Mouse (Mus musculus) E14TG2a.4 (cell line): ENCODE results near the gene Ube4b.

Experiments used
- H3K27me3 ChIP-seq: 2 replicates; pipeline ENCODE4 v1.6.1; 2014; ENCODE audit warnings: low read length, control low read depth; ENCODE audit not compliant: insufficient read depth
- H3K36me3 ChIP-seq: 2 replicates; pipeline ENCODE4 v1.6.1; 2014; ENCODE audit warnings: low read length, control low read depth; ENCODE audit not compliant: insufficient read depth
- H3K4me1 ChIP-seq: replicated peaks from 2 replicates; pipeline ENCODE4 v1.6.1; 2014; ENCODE audit warnings: low read depth, low read length, control low read depth
- H3K4me3 ChIP-seq: replicated peaks from 2 replicates; pipeline ENCODE4 v1.5.1; 2014; ENCODE audit warnings: mild to moderate bottlenecking, low read length
- H3K9me3 ChIP-seq: 2 replicates; pipeline ENCODE4 v1.6.1; 2014; ENCODE audit warnings: low read length, control low read depth
- CTCF ChIP-seq: conservative IDR thresholded peaks from 2 replicates; pipeline ENCODE4 v1.5.1; 2014; ENCODE audit warnings: low read length
- NANOG ChIP-seq: IDR thresholded peaks from 2 replicates; pipeline ENCODE4 v1.6.1; 2014; ENCODE audit warnings: borderline replicate concordance, low read length, mixed read lengths
- POU5F1 ChIP-seq: IDR thresholded peaks from 2 replicates; pipeline ENCODE4 v1.6.1; 2014; ENCODE audit warnings: low read length, borderline replicate concordance

Gene Ube4b

DNA sequence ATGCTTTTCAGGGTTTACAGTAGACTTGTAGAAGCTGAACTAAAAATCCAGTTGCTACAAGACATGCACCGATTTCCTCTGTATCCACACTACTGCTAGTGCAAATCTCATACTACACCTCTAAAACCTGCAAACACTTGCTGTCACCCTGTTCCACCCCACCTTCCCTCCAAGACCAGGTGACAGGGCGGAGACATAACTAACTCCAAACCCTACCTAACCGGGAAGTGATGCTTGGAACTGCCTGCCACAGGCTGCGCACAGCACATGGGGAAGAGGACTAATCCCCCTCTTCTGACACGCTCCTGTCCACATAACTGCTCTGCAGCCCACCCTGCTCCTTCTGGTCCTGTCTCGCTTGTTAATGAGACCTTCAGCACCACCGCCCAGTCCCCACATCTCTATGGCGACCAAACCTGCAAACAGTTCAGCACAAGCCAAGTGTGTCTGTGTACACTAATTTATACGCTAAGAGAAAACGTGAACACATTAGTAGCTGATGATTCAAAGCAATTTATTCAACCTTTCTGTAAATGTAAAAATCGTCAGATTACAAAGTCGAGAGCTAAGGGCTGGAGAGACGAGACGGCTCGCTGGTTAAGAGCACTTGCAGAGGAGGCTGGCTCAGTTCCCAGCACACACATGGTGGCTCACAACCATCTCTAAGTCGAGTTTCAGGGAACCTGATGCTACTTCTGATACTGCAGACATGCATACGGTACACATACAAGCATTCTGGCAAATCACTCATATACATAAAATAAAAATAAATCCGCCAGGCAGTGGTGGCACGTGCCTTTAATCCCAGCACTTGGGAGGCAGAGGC lies 21.7 kb downstream of the Ube4b start:
- no peak for TF ChIP-seq NANOG
- TF ChIP-seq POU5F1: no peak
- TF ChIP-seq CTCF: no peak

DNA sequence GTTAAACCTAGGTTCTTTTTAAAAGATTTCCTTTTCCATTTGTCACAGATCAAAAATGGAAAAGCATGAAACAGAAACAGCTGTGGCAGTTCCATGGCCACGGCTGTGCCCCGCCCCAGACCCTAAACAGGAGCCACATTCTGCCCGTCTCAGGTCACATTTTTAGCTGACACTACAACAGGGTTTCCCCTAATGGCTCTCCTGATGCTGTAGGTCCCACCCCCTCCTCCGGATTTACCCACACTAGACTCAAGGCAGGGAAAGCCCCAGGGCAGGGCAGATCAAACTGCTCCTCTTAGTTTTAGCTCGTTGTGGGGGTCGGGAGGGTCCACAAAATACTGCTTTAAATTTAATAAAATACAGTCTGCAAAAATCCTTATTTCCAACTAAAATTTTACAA lies 23.5 kb downstream of the Ube4b start:
- no peaks in the 10 kb centered on the region for H3K9me3 ChIP-seq
- TF ChIP-seq CTCF (no peak), NANOG (no peak), POU5F1 (no peak)
- H3K27me3 ChIP-seq: no peaks in the 10 kb centered on the region
- H3K4me3 ChIP-seq: no peak overlapping the region
- H3K4me1 ChIP-seq: peaks cover 89% of the 10 kb centered on the region
- peaks cover 44% of the 10 kb centered on the region for H3K36me3 ChIP-seq

More for the DNA sequence above, 21.7 kb downstream of the Ube4b start:
- Histone ChIP-seq H3K36me3 (peaks cover 30% of the 10 kb centered on the region), H3K4me1 (peaks cover 87% of the 10 kb centered on the region), H3K27me3 (no peaks in the 10 kb centered on the region), H3K4me3 (0 out of 2 replicates have a peak overlapping the region, but pooled peaks have one; percentile 20), H3K9me3 (no peaks in the 10 kb centered on the region)

DNA sequence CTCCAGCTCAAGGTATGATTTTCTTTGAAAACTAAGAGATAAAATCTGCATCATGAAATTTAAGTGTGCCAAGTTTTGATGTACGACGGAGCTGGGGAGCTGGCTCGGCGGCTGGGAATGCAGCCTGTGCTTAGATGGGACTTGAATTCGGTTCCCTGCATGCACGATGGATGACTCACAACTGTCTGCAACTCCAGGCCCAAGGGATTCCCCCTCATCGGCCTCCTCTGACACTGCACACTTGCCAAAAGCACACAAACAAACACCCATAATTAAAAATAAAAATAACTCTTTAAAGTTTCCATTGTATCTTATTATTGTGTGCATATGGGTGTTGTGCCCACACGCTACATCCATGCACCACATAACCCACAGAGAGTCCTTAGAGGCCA lies 25.0 kb downstream of the Ube4b start:
- H3K4me3 ChIP-seq: no peak overlapping the region
- TF ChIP-seq NANOG (no peak), CTCF (no peak), POU5F1 (no peak)
- peaks cover 89% of the 10 kb centered on the region for H3K4me1 ChIP-seq
- H3K27me3 ChIP-seq: no peaks in the 10 kb centered on the region
- H3K36me3 ChIP-seq: peaks cover 51% of the 10 kb centered on the region
- no peaks in the 10 kb centered on the region for H3K9me3 ChIP-seq

DNA sequence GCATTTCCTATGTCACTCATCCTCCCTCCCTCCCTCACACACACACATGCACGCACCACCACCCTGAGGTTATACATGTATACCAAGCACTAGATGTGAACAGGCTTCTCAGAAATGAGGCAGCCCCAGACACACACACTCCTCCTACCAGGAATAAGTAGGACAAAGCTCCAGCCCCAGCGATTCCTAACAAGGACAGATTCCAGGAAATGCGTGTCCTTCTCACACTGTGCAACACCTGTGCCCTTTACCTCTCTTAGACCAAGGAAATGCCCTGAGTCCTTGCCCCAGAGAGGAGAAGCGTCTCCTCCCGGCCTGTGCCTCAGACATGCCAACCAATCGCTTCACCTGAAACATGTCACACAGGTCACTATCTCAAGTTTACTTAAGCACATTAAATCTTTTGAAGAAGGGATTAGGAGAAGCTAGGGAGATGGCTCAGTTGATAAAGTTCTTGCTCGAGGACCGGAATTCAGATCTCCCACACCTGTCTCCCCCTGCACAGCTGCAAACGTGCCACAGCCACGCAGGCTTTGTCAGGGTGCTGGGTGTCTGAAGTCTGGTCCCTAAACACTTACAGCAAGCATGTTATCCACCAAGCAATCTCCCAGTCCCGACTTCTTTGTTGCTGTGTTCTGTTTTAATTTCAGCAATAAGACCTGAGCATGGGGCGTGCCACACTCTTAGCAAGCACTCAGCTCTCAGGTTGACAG lies 25.5 kb downstream of the Ube4b start:
- Histone ChIP-seq H3K4me1 (peaks cover 87% of the 10 kb centered on the region), H3K36me3 (peaks cover 52% of the 10 kb centered on the region), H3K27me3 (no peaks in the 10 kb centered on the region), H3K9me3 (no peaks in the 10 kb centered on the region), H3K4me3 (no peak overlapping the region)
- TF ChIP-seq NANOG: no peak

DNA sequence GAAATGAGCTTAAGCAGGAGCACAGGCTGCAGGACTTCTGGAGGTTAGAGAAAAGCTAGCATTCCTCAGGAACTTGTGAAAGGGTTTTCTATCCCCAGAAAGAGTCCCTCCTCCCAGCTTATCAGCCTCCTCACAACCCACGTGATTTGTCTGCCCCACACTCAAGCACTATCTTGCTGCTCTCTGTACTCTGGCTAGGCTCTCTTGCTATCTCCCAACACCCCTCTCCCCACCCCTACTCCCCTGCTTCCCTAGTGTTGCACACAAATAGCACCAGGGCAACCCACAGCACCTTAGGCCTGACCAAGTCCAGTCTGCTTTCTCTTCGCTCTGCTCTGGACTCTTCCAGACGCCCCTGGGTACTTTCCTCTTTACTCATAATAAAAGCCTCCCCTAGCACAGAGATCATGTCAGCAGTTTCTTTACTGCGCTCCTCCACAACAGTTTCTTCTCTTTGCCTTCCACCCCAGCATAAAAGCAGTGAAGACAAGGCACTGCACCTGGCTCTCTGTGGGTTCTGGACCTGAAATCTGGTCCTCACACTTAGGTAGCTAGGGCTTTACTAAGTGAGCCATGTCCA lies 27.1 kb downstream of the Ube4b start:
- no peak for TF ChIP-seq CTCF
- no peak for TF ChIP-seq POU5F1
- TF ChIP-seq NANOG: no peak
- Histone ChIP-seq H3K9me3 (no peaks in the 10 kb centered on the region), H3K4me3 (no peak overlapping the region), H3K36me3 (peaks cover 56% of the 10 kb centered on the region), H3K27me3 (no peaks in the 10 kb centered on the region), H3K4me1 (peaks cover 84% of the 10 kb centered on the region)

DNA sequence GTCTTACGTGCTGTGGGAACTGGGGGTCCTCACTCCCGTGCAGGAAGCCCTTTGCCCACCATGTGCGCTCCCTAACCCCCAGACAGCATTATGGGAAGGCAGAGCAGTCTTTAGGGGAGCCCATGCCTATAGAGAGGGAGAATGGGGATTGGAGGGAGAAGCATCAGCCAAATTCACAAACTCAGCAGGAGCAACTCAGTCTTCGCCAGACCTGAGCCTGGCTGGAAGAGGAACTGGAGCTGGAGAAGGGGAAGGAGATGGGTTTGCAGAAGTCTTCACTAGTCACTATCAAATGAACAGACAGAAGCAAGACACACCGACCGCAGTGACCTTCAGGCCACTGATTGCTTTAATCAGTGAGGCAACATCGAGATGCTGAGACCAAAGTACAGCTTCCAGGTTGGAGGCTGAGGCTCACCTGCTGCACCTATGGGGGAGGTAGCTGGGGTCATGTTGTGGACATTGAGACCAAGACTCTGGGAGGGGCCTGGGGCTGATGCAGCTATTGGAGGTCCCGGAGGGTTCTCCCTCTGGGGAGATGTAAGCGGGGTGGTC lies 28.3 kb downstream of the Ube4b start:
- Histone ChIP-seq H3K9me3 (no peaks in the 10 kb centered on the region), H3K36me3 (peaks cover 61% of the 10 kb centered on the region), H3K27me3 (no peaks in the 10 kb centered on the region), H3K4me3 (no peak overlapping the region), H3K4me1 (peaks cover 73% of the 10 kb centered on the region)
- no peak for TF ChIP-seq CTCF
- TF ChIP-seq NANOG: no peak
- no peak for TF ChIP-seq POU5F1

DNA sequence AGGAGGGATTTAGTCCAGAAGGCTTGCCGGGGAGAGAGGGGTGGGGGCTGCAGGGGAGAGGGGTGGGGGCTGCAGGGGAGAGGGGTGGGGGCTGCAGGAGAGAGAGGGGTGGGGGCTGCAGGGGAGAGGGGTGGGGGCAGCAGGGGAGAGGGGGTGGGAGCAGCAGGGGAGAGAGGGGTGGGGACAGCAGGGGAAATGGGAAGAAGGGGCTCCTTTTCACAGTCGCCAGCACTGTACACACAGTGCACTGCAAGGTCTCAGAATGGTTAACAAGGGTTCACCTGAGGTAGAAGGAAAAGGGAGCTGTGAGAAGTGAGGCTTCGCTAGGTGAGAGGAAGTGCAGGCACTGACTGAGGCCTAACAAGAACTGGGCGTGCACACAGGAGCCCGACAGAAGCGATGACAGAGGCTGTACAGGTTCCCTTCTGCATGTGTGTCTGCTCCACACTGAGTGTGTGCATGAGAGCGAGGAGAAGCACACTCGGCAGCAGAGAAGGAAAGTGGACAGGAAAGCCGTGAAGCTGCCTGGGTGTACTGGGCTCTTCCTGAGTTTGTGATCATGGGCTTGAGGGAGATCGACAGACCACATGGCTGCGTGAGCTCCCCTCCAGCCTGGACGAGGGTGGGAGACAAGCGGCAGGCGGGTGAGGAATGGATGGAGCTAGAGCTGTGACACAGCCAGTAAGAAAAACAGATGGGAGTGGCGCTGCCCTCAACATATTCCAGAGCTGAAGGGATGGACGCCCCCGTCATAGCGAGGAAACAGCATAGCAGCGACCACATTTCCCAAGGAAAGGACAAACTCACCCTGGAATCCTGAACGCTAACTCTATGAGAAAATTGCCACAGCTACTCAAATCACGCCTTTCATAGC lies 29.9 kb downstream of the Ube4b start:
- Histone ChIP-seq H3K4me3 (peak overlapping the region; percentile 45), H3K27me3 (no peaks in the 10 kb centered on the region), H3K36me3 (peaks cover 73% of the 10 kb centered on the region), H3K4me1 (peaks cover 60% of the 10 kb centered on the region), H3K9me3 (no peaks in the 10 kb centered on the region)
- no peak for TF ChIP-seq POU5F1
- TF ChIP-seq NANOG: no peak
- TF ChIP-seq CTCF: no peak

DNA sequence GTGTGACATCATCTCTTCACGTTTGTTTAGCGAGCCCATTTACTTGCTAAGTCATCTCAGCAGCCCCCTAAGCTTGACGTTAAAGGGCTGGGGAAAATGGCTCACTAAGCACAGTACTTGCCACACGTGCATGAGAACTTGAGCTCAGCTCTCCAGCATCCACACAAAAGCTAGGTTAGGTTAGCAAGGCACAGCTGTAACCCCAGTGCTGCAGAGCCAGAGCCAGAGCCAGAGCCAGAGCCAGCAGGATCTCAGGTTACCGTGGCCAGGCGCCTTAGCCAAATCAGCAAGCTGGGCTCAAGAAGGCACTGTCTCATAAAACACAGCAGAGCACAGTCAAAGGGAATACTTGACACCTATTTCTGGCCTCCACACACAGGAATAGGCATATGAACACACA lies 31.0 kb downstream of the Ube4b start:
- H3K4me3 ChIP-seq: no peak overlapping the region
- H3K27me3 ChIP-seq: no peaks in the 10 kb centered on the region
- H3K36me3 ChIP-seq: peaks cover 84% of the 10 kb centered on the region
- no peak for TF ChIP-seq CTCF
- no peak for TF ChIP-seq POU5F1
- H3K9me3 ChIP-seq: no peaks in the 10 kb centered on the region
- H3K4me1 ChIP-seq: peaks cover 51% of the 10 kb centered on the region
